Mouse (Mus musculus): ENCODE measurements around the gene Mipep. TPM values are rescaled to one million over a fixed set of nuclear protein-coding genes. Genes with fewer than 3 reads are reported as not detected.

The Mipep gene
- polyA plus RNA-seq, 2 experiments = 13.1 to 21.4 TPM

DNA sequence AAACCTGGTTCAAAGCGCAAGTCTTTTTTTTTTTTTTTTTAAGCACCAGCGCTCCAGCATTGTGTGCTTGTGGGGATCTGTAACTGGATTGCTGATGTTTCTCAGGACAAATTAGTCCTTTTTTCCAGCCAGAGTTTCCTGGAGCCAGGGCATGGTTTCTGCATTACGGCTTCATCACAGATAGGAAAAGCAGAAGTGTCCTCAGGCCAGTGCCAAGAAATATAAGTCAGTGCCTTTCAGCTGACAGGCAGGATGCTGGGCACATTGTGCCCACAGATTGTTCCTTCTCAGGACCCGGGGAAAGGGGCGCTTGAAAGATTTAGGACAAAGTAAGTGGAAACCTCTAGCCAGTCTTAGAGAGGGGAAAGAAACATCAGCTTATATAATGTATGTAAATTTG, 20.6 kb upstream of the Mipep start:
- 80% methylated on average over 5 of the region's 5 CpGs for WGBS
- Histone ChIP-seq H3K9me3 (ENCODE audit: control insufficient read depth, low read length) (no peaks in the 10 kb centered on the region), H3K4me1 (ENCODE audit: control insufficient read depth, insufficient read depth, low read length) (peaks cover 7% of the 10 kb centered on the region), H3K4me3 (replicated peaks; ENCODE audit: low read length) (no peak overlapping the region), H3K27me3 (ENCODE audit: control insufficient read depth, insufficient read depth, low read length) (no peaks in the 10 kb centered on the region), H3K36me3 (ENCODE audit: control insufficient read depth, insufficient read depth, low read length) (no peaks in the 10 kb centered on the region; the same call in 1 of the 2 replicates), H3K4me2 (replicated peaks; ENCODE audit: low read depth, low read length, severe bottlenecking) (no peak overlapping the region), H3K9ac (ENCODE audit: low read depth, low read length, severe bottlenecking) (no peak overlapping the region), H3K27ac (replicated peaks; ENCODE audit: low read depth, low read length) (no peak overlapping the region)
- no peak for TF ChIP-seq POLR2A (IDR thresholded peaks at IDR 0.05; ENCODE audit: borderline replicate concordance, extremely low read depth, insufficient read depth, insufficient read length)
- ATAC-seq (ENCODE audit: low FRiP score, low read depth) = no peak
- DNase-seq (ENCODE audit: low spot score) = no peak

DNA sequence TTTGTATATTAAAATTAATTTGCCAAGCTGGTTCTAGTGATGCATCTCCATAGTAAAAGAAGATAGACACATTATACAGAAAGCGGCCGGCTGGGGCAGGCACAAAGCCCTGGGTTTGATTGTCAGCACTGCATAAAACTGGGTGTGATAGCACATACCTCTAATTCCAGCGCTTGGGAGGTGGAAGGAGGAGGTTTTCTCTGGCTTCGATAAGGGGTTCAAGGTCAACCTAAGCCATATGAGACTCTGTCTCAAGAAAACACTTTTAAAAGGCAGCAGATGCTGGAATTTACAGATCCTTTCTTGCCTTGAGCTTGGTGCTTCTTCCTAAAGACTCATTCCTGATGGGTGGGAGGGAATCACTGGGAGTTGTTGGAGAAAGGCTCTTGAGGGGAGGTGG, 19.8 kb upstream of the Mipep start:
- Histone ChIP-seq H3K4me3 (replicated peaks; ENCODE audit: low read length) (no peak overlapping the region), H3K27me3 (ENCODE audit: control insufficient read depth, insufficient read depth, low read length) (no peaks in the 10 kb centered on the region), H3K4me1 (ENCODE audit: control insufficient read depth, insufficient read depth, low read length) (peaks cover 7% of the 10 kb centered on the region), H3K9ac (ENCODE audit: low read depth, low read length, severe bottlenecking) (no peak overlapping the region), H3K36me3 (ENCODE audit: control insufficient read depth, insufficient read depth, low read length) (no peaks in the 10 kb centered on the region; the same call in 1 of the 2 replicates), H3K9me3 (ENCODE audit: control insufficient read depth, low read length) (no peaks in the 10 kb centered on the region), H3K4me2 (replicated peaks; ENCODE audit: low read depth, low read length, severe bottlenecking) (no peak overlapping the region), H3K27ac (replicated peaks; ENCODE audit: low read depth, low read length) (no peak overlapping the region)
- no peak for TF ChIP-seq POLR2A (IDR thresholded peaks at IDR 0.05; ENCODE audit: borderline replicate concordance, extremely low read depth, insufficient read depth, insufficient read length)
- 69% methylated on average over 4 of the region's 4 CpGs for WGBS
- DNase-seq (ENCODE audit: low spot score) = no peak
- no peak for ATAC-seq (ENCODE audit: low FRiP score, low read depth)

DNA sequence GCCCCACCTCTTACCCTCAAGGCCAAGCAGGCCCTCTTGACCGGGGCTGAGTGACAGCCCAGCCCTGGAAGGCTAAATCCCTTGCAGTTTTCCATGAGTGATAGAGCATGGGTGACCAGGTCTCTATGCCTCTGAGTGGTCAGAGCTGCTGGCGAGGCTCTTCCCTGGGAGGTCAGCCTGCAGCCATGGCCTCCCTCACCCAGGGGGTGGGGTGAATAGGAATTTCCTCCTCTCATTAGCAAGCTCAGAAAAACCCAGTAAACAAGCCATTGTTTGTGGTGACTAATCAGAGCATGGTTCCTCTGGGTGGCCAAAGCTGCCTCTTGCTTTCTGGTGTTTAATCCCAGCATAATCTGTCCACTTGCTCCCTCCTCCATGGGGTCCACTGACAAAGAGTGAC, 19.3 kb upstream of the Mipep start:
- no peaks in the 10 kb centered on the region for H3K9me3 ChIP-seq (ENCODE audit: control insufficient read depth, low read length)
- DNase-seq (ENCODE audit: low spot score) = no peak
- H3K27ac ChIP-seq (replicated peaks; ENCODE audit: low read depth, low read length) = no peak overlapping the region
- ATAC-seq (ENCODE audit: low FRiP score, low read depth) = no peak
- H3K4me2 ChIP-seq (replicated peaks; ENCODE audit: low read depth, low read length, severe bottlenecking) = no peak overlapping the region
- no peak overlapping the region for H3K4me3 ChIP-seq (replicated peaks; ENCODE audit: low read length)
- WGBS = 48% methylated on average over 2 of the region's 2 CpGs
- TF ChIP-seq POLR2A (IDR thresholded peaks at IDR 0.05; ENCODE audit: borderline replicate concordance, extremely low read depth, insufficient read depth, insufficient read length) = no peak
- no peaks in the 10 kb centered on the region for H3K36me3 ChIP-seq (ENCODE audit: control insufficient read depth, insufficient read depth, low read length)
- peaks cover 7% of the 10 kb centered on the region for H3K4me1 ChIP-seq (ENCODE audit: control insufficient read depth, insufficient read depth, low read length)
- H3K27me3 ChIP-seq (ENCODE audit: control insufficient read depth, insufficient read depth, low read length) = no peaks in the 10 kb centered on the region
- H3K9ac ChIP-seq (ENCODE audit: low read depth, low read length, severe bottlenecking) = no peak overlapping the region

DNA sequence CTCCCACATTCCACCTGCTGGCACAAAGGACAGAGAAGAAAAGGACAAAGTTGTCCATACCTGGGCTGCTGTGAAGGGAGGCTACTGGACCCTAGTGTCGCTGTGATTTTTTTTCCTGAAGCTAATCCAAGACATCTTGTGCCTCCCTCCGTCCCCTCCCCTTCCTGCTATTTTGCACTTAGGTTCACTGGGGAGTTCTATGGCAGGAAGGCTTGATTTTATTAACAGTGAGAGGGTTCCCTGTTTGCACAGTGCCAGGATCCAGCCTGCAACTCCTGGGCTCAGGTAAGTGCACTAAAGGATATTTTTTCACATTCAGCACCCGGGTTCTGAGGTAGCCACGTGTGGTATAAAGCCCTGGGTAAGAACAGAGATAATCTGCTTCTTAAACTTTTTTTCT, 16.5 kb upstream of the Mipep start, which contains the start of gene C1qtnf9:
TSS of gene C1qtnf9 (plus strand) at position 251 of the 400 bp plus-strand sequence.
- no peak within 1 kb of the TSS for H3K4me2 ChIP-seq (replicated peaks; ENCODE audit: low read depth, low read length, severe bottlenecking)
- no peak for DNase-seq (ENCODE audit: low spot score)
- H3K36me3 ChIP-seq (ENCODE audit: control insufficient read depth, insufficient read depth, low read length) = no peaks in the 10 kb centered on the region
- H3K27ac ChIP-seq (replicated peaks; ENCODE audit: low read depth, low read length) = no peak within 1 kb of the TSS
- H3K4me3 ChIP-seq (replicated peaks; ENCODE audit: low read length) = no peak within 1 kb of the TSS
- WGBS = 54% methylated on average over 4 of the region's 4 CpGs
- ATAC-seq (ENCODE audit: low FRiP score, low read depth) = no peak
- no peaks in the 10 kb centered on the region for H3K9me3 ChIP-seq (ENCODE audit: control insufficient read depth, low read length)
- no peak for TF ChIP-seq POLR2A (IDR thresholded peaks at IDR 0.05; ENCODE audit: borderline replicate concordance, extremely low read depth, insufficient read depth, insufficient read length)
- H3K27me3 ChIP-seq (ENCODE audit: control insufficient read depth, insufficient read depth, low read length) = no peaks in the 10 kb centered on the region
- peaks cover 7% of the 10 kb centered on the region for H3K4me1 ChIP-seq (ENCODE audit: control insufficient read depth, insufficient read depth, low read length)
- H3K9ac ChIP-seq (ENCODE audit: low read depth, low read length, severe bottlenecking) = no peak within 1 kb of the TSS; the same call in 1 of the 2 replicates

DNA sequence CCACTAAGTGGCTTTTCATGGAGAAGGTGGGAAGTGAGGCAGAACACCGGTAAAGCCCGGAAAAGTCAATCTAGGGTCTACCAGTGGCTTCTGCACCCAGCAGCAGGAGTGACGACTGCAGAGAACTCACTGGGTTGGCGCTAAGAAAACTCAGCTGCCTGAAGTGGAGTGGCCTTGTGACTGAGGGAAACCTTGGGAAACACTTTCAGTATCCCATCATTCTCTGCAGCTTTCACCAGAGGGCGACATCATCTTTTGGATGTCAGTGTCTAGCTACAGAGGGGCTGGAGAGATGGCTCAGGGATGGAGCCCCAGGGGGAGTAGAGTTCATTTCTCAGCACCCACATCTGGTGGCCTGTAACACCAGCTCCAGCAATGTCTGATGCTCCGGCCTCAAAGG, 15.0 kb upstream of the Mipep start:
- TF ChIP-seq POLR2A (IDR thresholded peaks at IDR 0.05; ENCODE audit: borderline replicate concordance, extremely low read depth, insufficient read depth, insufficient read length) = no peak
- Histone ChIP-seq H3K36me3 (ENCODE audit: control insufficient read depth, insufficient read depth, low read length) (no peaks in the 10 kb centered on the region), H3K9ac (ENCODE audit: low read depth, low read length, severe bottlenecking) (no peak overlapping the region), H3K9me3 (ENCODE audit: control insufficient read depth, low read length) (no peaks in the 10 kb centered on the region), H3K4me3 (replicated peaks; ENCODE audit: low read length) (no peak overlapping the region), H3K27me3 (ENCODE audit: control insufficient read depth, insufficient read depth, low read length) (no peaks in the 10 kb centered on the region), H3K4me1 (ENCODE audit: control insufficient read depth, insufficient read depth, low read length) (peaks cover 7% of the 10 kb centered on the region), H3K4me2 (replicated peaks; ENCODE audit: low read depth, low read length, severe bottlenecking) (no peak overlapping the region), H3K27ac (replicated peaks; ENCODE audit: low read depth, low read length) (no peak overlapping the region)
- DNase-seq (ENCODE audit: low spot score) (no peak), ATAC-seq (ENCODE audit: low FRiP score, low read depth) (no peak)
- WGBS = 44% methylated on average over 6 of the region's 6 CpGs

DNA sequence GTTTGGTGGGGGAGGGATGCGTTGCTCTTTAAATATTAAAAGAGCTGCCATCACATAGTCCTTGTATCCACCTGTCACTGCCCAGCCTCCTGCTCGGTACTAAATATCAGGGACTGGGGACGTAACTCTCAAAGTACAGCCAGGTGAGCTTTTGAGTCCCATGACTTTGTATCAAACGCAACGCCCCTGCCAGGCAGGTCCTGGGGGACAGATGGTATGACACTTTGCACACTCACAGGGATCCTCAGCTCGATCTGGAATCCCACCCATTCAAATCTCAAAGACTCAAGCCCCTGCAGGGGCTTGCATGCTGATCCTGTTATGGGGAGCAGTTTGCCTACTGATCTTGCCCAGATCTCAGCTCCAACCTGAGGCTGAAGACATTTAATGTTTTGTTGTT, 13.8 kb upstream of the Mipep start:
- WGBS = 72% methylated on average over 6 of the region's 6 CpGs

More for the DNA sequence above, 13.8 kb upstream of the Mipep start:
- Histone ChIP-seq H3K4me1 (ENCODE audit: control insufficient read depth, insufficient read depth, low read length) (peaks cover 7% of the 10 kb centered on the region), H3K4me2 (replicated peaks; ENCODE audit: low read depth, low read length, severe bottlenecking) (no peak overlapping the region), H3K36me3 (ENCODE audit: control insufficient read depth, insufficient read depth, low read length) (no peaks in the 10 kb centered on the region), H3K27ac (replicated peaks; ENCODE audit: low read depth, low read length) (no peak overlapping the region), H3K9ac (ENCODE audit: low read depth, low read length, severe bottlenecking) (no peak overlapping the region), H3K4me3 (replicated peaks; ENCODE audit: low read length) (no peak overlapping the region), H3K9me3 (ENCODE audit: control insufficient read depth, low read length) (no peaks in the 10 kb centered on the region), H3K27me3 (ENCODE audit: control insufficient read depth, insufficient read depth, low read length) (no peaks in the 10 kb centered on the region)
- no peak for DNase-seq (ENCODE audit: low spot score)
- no peak for ATAC-seq (ENCODE audit: low FRiP score, low read depth)
- TF ChIP-seq POLR2A (IDR thresholded peaks at IDR 0.05; ENCODE audit: borderline replicate concordance, extremely low read depth, insufficient read depth, insufficient read length) = no peak
